Mouse (Mus musculus): Measurements from ENCODE around the gene Iqcn. TPM values are rescaled to one million over a fixed set of nuclear protein-coding genes. Genes with fewer than 3 reads are reported as not detected.

Iqcn gene
- polyA plus RNA-seq, 1 experiment from 2014 or later: 0.02 TPM

- no peaks in the 10 kb centered on the region for H3K9me3 ChIP-seq
- H3K4me2 ChIP-seq: peak overlapping the region; percentile 52
- 6% methylated on average over 48 of the region's 48 CpGs for WGBS
- H3K4me3 ChIP-seq: peak overlapping the region; percentile 27
- peaks cover 90% of the 10 kb centered on the region for H3K27me3 ChIP-seq
- H3K27ac ChIP-seq: no peak overlapping the region
- peaks cover 15% of the 10 kb centered on the region for H3K4me1 ChIP-seq
- ATAC-seq (ENCODE audit: borderline replicate concordance, extremely low read depth, low FRiP score, low TSS enrichment): peak; percentile 41; the same call in 1 of the 2 replicates
- no peaks in the 10 kb centered on the region for H3K36me3 ChIP-seq
- peak overlapping the region; percentile 29; the same call in 1 of the 2 replicates for H3K9ac ChIP-seq
These were observed 40.7 kb downstream of the Iqcn start for GRCm38 (mm10) chr8:70743656-70744590.

- no peak overlapping the region for H3K9ac ChIP-seq
- no peak for ATAC-seq (ENCODE audit: borderline replicate concordance, extremely low read depth, low FRiP score, low TSS enrichment)
- no peaks in the 10 kb centered on the region for H3K36me3 ChIP-seq
- H3K4me2 ChIP-seq: no peak overlapping the region
- 41% methylated on average over 11 of the region's 11 CpGs for WGBS
- no peak overlapping the region for H3K27ac ChIP-seq
- no peak overlapping the region for H3K4me3 ChIP-seq
- peaks cover 15% of the 10 kb centered on the region for H3K4me1 ChIP-seq
- H3K27me3 ChIP-seq: peaks cover 94% of the 10 kb centered on the region
- no peaks in the 10 kb centered on the region for H3K9me3 ChIP-seq
These were observed 41.5 kb downstream of the Iqcn start for GRCm38 (mm10) chr8:70744806-70745205.

GRCm38 (mm10) chr8:70745691-70746220 is 42.5 kb downstream of the Iqcn start:
- Histone ChIP-seq H3K9me3 (no peaks in the 10 kb centered on the region), H3K4me1 (peaks cover 15% of the 10 kb centered on the region), H3K36me3 (no peaks in the 10 kb centered on the region), H3K27me3 (peaks cover 86% of the 10 kb centered on the region), H3K9ac (no peak overlapping the region), H3K4me3 (no peak overlapping the region), H3K27ac (no peak overlapping the region), H3K4me2 (no peak overlapping the region)
- ATAC-seq (ENCODE audit: borderline replicate concordance, extremely low read depth, low FRiP score, low TSS enrichment): no peak
- WGBS: 46% methylated on average over 19 of the region's 19 CpGs

GRCm38 (mm10) chr8:70746676-70747075 is 43.4 kb downstream of the Iqcn start:
- Histone ChIP-seq H3K9ac (no peak overlapping the region), H3K36me3 (no peaks in the 10 kb centered on the region), H3K9me3 (no peaks in the 10 kb centered on the region), H3K4me2 (no peak overlapping the region), H3K4me1 (peaks cover 15% of the 10 kb centered on the region), H3K27ac (no peak overlapping the region), H3K4me3 (no peak overlapping the region), H3K27me3 (peaks cover 77% of the 10 kb centered on the region)
- 56% methylated on average over 9 of the region's 9 CpGs for WGBS
- ATAC-seq (ENCODE audit: borderline replicate concordance, extremely low read depth, low FRiP score, low TSS enrichment): no peak

- peaks cover 70% of the 10 kb centered on the region for H3K27me3 ChIP-seq
These were observed 44.1 kb downstream of the Iqcn start for GRCm38 (mm10) chr8:70747211-70747890.

GRCm38 (mm10) chr8:70748246-70749096 is 45.2 kb downstream of the Iqcn start:
- WGBS: 82% methylated on average over 23 of the region's 23 CpGs
- H3K9ac ChIP-seq: no peak overlapping the region
- no peak for ATAC-seq (ENCODE audit: borderline replicate concordance, extremely low read depth, low FRiP score, low TSS enrichment)
- H3K9me3 ChIP-seq: no peaks in the 10 kb centered on the region
- peaks cover 27% of the 10 kb centered on the region for H3K4me1 ChIP-seq
- H3K4me3 ChIP-seq: no peak overlapping the region
- H3K27ac ChIP-seq: no peak overlapping the region
- no peaks in the 10 kb centered on the region for H3K36me3 ChIP-seq
- H3K4me2 ChIP-seq: no peak overlapping the region
- H3K27me3 ChIP-seq: peaks cover 59% of the 10 kb centered on the region

More at GRCm38 (mm10) chr8:70747211-70747890, 44.1 kb downstream of the Iqcn start:
- H3K9ac ChIP-seq: no peak overlapping the region
- no peaks in the 10 kb centered on the region for H3K9me3 ChIP-seq
- WGBS: 85% methylated on average over 18 of the region's 18 CpGs
- peaks cover 20% of the 10 kb centered on the region for H3K4me1 ChIP-seq
- no peak overlapping the region for H3K4me3 ChIP-seq
- no peak for ATAC-seq (ENCODE audit: borderline replicate concordance, extremely low read depth, low FRiP score, low TSS enrichment)
- no peak overlapping the region for H3K4me2 ChIP-seq
- H3K36me3 ChIP-seq: no peaks in the 10 kb centered on the region
- H3K27ac ChIP-seq: no peak overlapping the region

GRCm38 (mm10) chr8:70749097-70749674 is 45.9 kb downstream of the Iqcn start:
- H3K9ac ChIP-seq: no peak overlapping the region
- no peak overlapping the region for H3K27ac ChIP-seq
- ATAC-seq (ENCODE audit: borderline replicate concordance, extremely low read depth, low FRiP score, low TSS enrichment): no peak
- H3K4me2 ChIP-seq: no peak overlapping the region
- WGBS: 74% methylated on average over 19 of the region's 19 CpGs
- no peaks in the 10 kb centered on the region for H3K9me3 ChIP-seq
- no peak overlapping the region for H3K4me3 ChIP-seq
- peaks cover 27% of the 10 kb centered on the region for H3K4me1 ChIP-seq
- H3K27me3 ChIP-seq: peaks cover 52% of the 10 kb centered on the region
- no peaks in the 10 kb centered on the region for H3K36me3 ChIP-seq

GRCm38 (mm10) chr8:70750128-70750680 is 46.9 kb downstream of the Iqcn start:
- WGBS: 75% methylated on average over 13 of the region's 13 CpGs
- Histone ChIP-seq H3K4me2 (no peak overlapping the region), H3K9ac (no peak overlapping the region), H3K4me1 (peaks cover 28% of the 10 kb centered on the region), H3K27me3 (peaks cover 42% of the 10 kb centered on the region), H3K4me3 (no peak overlapping the region), H3K9me3 (no peaks in the 10 kb centered on the region), H3K36me3 (no peaks in the 10 kb centered on the region), H3K27ac (no peak overlapping the region)
- ATAC-seq (ENCODE audit: borderline replicate concordance, extremely low read depth, low FRiP score, low TSS enrichment): no peak

GRCm38 (mm10) chr8:70752000-70752764 is 48.9 kb downstream of the Iqcn start:
- Histone ChIP-seq H3K9ac (no peak overlapping the region), H3K4me1 (peaks cover 32% of the 10 kb centered on the region), H3K9me3 (no peaks in the 10 kb centered on the region), H3K27ac (peak overlapping the region; percentile 78), H3K27me3 (peaks cover 22% of the 10 kb centered on the region), H3K4me3 (no peak overlapping the region), H3K36me3 (no peaks in the 10 kb centered on the region), H3K4me2 (no peak overlapping the region; the same call in 1 of the 2 replicates)
- WGBS: 19% methylated on average over 11 of the region's 11 CpGs
- ATAC-seq (ENCODE audit: borderline replicate concordance, extremely low read depth, low FRiP score, low TSS enrichment): no peak

- no peaks in the 10 kb centered on the region for H3K36me3 ChIP-seq
- H3K9me3 ChIP-seq: no peaks in the 10 kb centered on the region
- ATAC-seq (ENCODE audit: borderline replicate concordance, extremely low read depth, low FRiP score, low TSS enrichment): no peak
- 14% methylated on average over 21 of the region's 21 CpGs for WGBS
- peak overlapping the region; percentile 14; the same call in 1 of the 2 replicates for H3K9ac ChIP-seq
- peaks cover 12% of the 10 kb centered on the region for H3K27me3 ChIP-seq
- peak overlapping the region; percentile 10; the same call in 1 of the 2 replicates for H3K4me3 ChIP-seq
- peak overlapping the region; percentile 78 for H3K27ac ChIP-seq
- peak overlapping the region; percentile 47 for H3K4me2 ChIP-seq
- peaks cover 32% of the 10 kb centered on the region for H3K4me1 ChIP-seq
These were observed 49.9 kb downstream of the Iqcn start for GRCm38 (mm10) chr8:70753151-70753550.

All from lung, embryonic 15.5 days (tissue).